Mouse (Mus musculus) ES-E14 (cell line): ENCODE results near the gene Lmtk3. TPM values are rescaled to one million over a fixed set of nuclear protein-coding genes. Genes with fewer than 3 reads are reported as not detected.

Experiments
- DNase-seq: peaks from one replicate; pipeline ENCODE4 v3.0.0-alpha.2; 2013; ENCODE audit warnings: low read depth, low spot score
- H3K27ac ChIP-seq: 2 replicates; pipeline ENCODE4 v1.5.1; 2012; ENCODE audit warnings: low read depth, mild to moderate bottlenecking, low read length, moderate library complexity, mixed read lengths; ENCODE audit not compliant: poor library complexity, insufficient read depth, severe bottlenecking
- H3K36me3 ChIP-seq: 2 replicates; pipeline ENCODE4 v1.6.1; 2012; ENCODE audit warnings: mild to moderate bottlenecking, low read length, moderate library complexity, mixed read lengths; ENCODE audit not compliant: control insufficient read depth, poor library complexity, insufficient read depth, severe bottlenecking
- H3K4me1 ChIP-seq, 2 experiments: fragments of 150-350 bp in 1 of 2; sonication (generic) in 1 of 2; 2 replicates each; pipeline ENCODE4 v1.6.1; 2012; ENCODE audit warnings: low read length in 2 of 2, mild to moderate bottlenecking in 1 of 2, mixed read lengths in 1 of 2; ENCODE audit not compliant: control insufficient read depth in 2 of 2, insufficient read depth in 2 of 2, poor library complexity in 1 of 2
- H3K4me3 ChIP-seq, 2 experiments: fragments of 150-350 bp in 1 of 2; sonication (generic) in 1 of 2; 2 replicates each; pipeline ENCODE4 v1.5.1; 2012; ENCODE audit warnings: low read length in 2 of 2, low read depth in 1 of 2, mild to moderate bottlenecking in 1 of 2, mixed read lengths in 1 of 2; ENCODE audit not compliant: insufficient read depth in 1 of 2, poor library complexity in 1 of 2, severe bottlenecking in 1 of 2
- H3K9ac ChIP-seq: 2 replicates; pipeline ENCODE4 v1.6.1; 2012; ENCODE audit warnings: low read depth, mild to moderate bottlenecking, low read length, mixed read lengths; ENCODE audit not compliant: poor library complexity, insufficient read depth, severe bottlenecking
- H3K9me3 ChIP-seq: fragments of 150-350 bp; sonication (generic); 2 replicates; pipeline ENCODE4 v1.6.1; 2012; ENCODE audit warnings: low read depth, mild to moderate bottlenecking, low read length; ENCODE audit not compliant: control insufficient read depth, insufficient read depth
- CHD2 ChIP-seq: IDR thresholded peaks from 2 replicates; pipeline ENCODE4 v1.6.1; 2014; ENCODE audit warnings: mild to moderate bottlenecking, low read depth, low read length, inconsistent platforms
- HCFC1 ChIP-seq: IDR thresholded peaks from 2 replicates; pipeline ENCODE4 v1.6.1; 2012; ENCODE audit warnings: low read length, inconsistent platforms, borderline replicate concordance; ENCODE audit not compliant: insufficient read depth
- MAFK ChIP-seq: IDR thresholded peaks from 2 replicates; pipeline ENCODE4 v1.6.1; 2014; ENCODE audit warnings: mild to moderate bottlenecking, low read depth, low read length, inconsistent platforms; ENCODE audit not compliant: insufficient read depth
- ZC3H11A ChIP-seq: IDR thresholded peaks from 2 replicates; pipeline ENCODE4 v1.6.1; 2012; ENCODE audit warnings: low read depth, mild to moderate bottlenecking, inconsistent platforms, low read length, borderline replicate concordance
- ZNF384 ChIP-seq: IDR thresholded peaks from 2 replicates; pipeline ENCODE4 v1.6.1; 2012; ENCODE audit warnings: low read depth, low read length, inconsistent platforms
- in situ Hi-C, 2 experiments: fragments of 600-800 bp; cut with MboI; formaldehyde crosslinking; loops; one replicate each; pipeline ENCODE4 v1.15.1; 2025; ENCODE audit warnings: low sequenced_read_pairs in 2 of 2, inconsistent platforms in 1 of 2; ENCODE audit not compliant: unreplicated experiment in 2 of 2
- total RNA-seq: library from RNA; depleted of rRNA; stranded (reverse); fragments of 300-350 nt; gene quantifications from 2 replicates; pipeline ENCODE4 v1.2.3, GENCODE M21; 2012

Gene Lmtk3
- total RNA-seq, 1 experiment: 7.2 TPM

DNA sequence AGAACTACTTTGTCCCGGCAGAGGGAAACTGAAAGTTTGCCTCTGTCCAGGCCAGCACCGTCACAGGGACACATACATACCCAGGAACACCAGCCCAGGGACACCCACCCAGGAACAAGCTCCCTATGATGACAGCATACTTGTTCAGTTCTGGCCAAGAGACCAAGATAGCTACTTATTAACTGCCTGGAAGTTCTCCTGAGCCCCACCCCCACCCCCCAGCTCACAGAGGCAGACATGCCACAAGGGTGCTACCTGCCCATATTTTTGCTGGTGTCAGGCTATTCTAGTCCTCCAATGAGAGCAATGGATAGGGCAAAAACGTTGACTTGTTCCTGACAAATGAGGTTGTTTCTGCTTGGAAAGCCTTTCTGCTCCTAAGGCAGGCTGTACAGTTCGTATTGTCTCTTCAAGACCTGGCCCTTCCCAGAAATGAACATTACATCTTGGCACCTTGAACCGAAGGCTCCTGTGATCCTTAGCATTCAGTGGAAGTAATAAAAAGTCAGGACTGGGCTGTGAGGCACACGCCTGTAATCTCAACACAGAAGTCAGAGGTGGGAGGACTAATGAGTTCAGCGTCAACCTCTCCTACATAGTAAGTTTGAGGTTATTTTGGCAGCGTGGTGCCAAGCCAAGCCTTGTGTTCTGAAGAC is 13.0 kb upstream of the Lmtk3 start:
- in situ Hi-C loops: no loop called here
- TF ChIP-seq MAFK: no peak
- no peak for TF ChIP-seq ZNF384
- TF ChIP-seq HCFC1: no peak
- no peak for TF ChIP-seq ZC3H11A
- TF ChIP-seq CHD2: no peak
- H3K9me3 ChIP-seq: no peaks in the 10 kb centered on the region

DNA sequence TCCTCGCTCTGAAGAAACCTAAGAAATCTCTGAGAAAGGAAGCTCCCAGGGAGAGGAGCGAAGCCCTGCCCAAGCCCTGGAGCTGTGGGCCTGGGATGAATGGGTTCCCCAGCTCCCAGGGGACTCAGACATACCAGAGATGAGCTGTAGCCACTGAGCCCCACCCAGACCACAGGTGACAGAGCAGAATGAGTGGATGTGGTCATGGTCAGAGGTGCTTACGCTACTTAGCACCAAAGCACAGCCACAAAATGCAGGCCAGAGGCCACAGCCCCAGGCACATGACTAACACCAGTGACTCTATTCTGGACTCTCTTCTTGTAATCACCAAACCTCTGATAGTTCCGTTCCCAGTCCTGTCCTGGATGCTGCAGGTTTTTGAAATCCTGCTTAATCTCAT is 12.4 kb upstream of the Lmtk3 start:
- Histone ChIP-seq H3K9me3 (no peaks in the 10 kb centered on the region), H3K4me3 (no peak overlapping the region), H3K4me1 (peaks cover 0 to 13% of the 10 kb centered on the region in 2 experiments; a peak in 1 of 4 replicates), H3K9ac (no peak overlapping the region), H3K36me3 (no peaks in the 10 kb centered on the region), H3K27ac (no peak overlapping the region)
- in situ Hi-C loops: no loop called here
- DNase-seq: no peak
- TF ChIP-seq ZC3H11A (no peak), HCFC1 (no peak), MAFK (no peak), CHD2 (no peak), ZNF384 (no peak)

More for the DNA sequence above, 13.0 kb upstream of the Lmtk3 start:
- H3K9ac ChIP-seq: no peak overlapping the region
- no peak overlapping the region for H3K27ac ChIP-seq
- no peak for DNase-seq
- no peaks in the 10 kb centered on the region for H3K36me3 ChIP-seq
- no peak overlapping the region for H3K4me3 ChIP-seq
- peaks cover 0 to 14% of the 10 kb centered on the region in 2 experiments; a peak in 1 of 4 replicates for H3K4me1 ChIP-seq

DNA sequence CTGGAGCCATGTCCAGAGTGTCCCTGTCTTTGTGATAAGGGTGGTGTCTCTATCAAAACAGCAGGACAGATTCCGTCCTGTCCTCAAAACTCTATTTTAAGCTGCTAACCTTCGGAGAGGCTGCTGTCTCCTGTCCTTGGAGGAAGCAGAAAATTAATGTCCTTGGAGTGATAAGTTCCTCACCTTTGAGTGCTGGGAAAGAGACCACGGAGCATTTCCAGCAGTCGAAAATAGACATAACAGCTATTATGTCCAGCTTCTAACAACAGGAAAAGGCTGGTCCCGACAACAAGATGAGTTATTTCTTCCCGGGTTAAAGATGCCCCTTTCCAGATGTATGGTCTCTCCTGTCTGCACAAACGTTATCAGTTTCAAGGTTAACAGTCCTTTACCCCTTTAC is 8.3 kb upstream of the Lmtk3 start:
- H3K4me3 ChIP-seq: no peak overlapping the region
- no peaks in the 10 kb centered on the region for H3K9me3 ChIP-seq
- H3K4me1 ChIP-seq: peaks cover 0 to 11% of the 10 kb centered on the region in 2 experiments; a peak in 1 of 4 replicates
- H3K9ac ChIP-seq: no peak overlapping the region
- no peak overlapping the region for H3K27ac ChIP-seq
- TF ChIP-seq MAFK: no peak
- TF ChIP-seq CHD2: no peak
- TF ChIP-seq ZNF384: no peak
- no peak for TF ChIP-seq ZC3H11A
- no peak for TF ChIP-seq HCFC1
- H3K36me3 ChIP-seq: no peaks in the 10 kb centered on the region
- in situ Hi-C loops: no loop called here
- no peak for DNase-seq

DNA sequence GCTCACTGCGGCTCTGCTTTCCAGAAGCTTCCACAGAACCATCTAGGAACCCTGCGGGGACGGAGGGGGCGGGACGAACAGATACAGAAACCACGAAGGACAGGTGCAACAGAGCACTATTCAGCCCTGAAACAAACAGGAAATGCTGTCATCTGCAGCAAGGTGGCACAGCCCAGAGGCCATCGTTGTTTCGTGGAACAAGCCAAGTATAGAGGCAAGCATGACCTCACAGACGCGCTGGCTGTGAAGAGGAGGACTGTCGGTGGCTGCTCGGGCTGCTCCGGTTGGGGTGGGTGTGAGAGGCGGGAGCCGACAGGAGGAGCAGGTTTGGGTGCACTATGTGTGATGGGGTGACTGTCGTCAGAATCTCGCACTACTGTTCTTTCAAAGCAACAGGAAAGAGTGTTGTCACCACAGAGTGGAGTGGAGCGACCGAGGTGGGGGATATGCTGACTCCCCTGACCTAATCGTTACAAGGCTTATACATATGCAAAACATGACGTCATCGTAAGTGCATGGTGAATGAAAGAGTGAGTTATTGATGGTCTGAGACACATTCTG is 4.4 kb upstream of the Lmtk3 start:
- in situ Hi-C loops: no loop called here
- TF ChIP-seq HCFC1: no peak
- no peak for TF ChIP-seq ZC3H11A
- no peak for TF ChIP-seq CHD2
- TF ChIP-seq MAFK: no peak
- TF ChIP-seq ZNF384: no peak
- no peaks in the 10 kb centered on the region for H3K36me3 ChIP-seq
- H3K27ac ChIP-seq: no peak overlapping the region
- peaks cover 0 to 3% of the 10 kb centered on the region in 2 experiments; a peak in 1 of 4 replicates for H3K4me1 ChIP-seq
- no peak overlapping the region for H3K4me3 ChIP-seq
- no peak overlapping the region for H3K9ac ChIP-seq
- H3K9me3 ChIP-seq: no peaks in the 10 kb centered on the region
- no peak for DNase-seq

DNA sequence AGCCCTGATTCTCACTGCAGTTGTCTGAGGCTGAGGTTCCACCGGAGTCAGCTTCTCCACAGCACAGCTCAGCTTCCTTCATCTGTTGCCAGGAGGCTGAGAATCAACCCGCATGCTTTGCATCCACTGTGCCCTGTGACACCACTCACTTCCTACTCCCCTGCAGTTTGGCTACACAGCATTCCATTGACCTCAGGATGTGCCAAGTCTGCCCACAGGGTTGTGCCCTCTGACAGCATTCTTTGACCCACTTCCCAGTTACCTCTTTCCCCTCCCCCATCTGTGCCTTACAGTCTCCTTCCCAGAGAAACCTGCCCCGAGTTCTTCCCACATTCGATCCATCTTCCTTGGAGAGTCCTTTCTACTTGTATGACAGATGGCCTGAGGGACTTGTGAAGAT is 1.3 kb upstream of the Lmtk3 start:
- TF ChIP-seq CHD2: no peak
- TF ChIP-seq ZNF384: no peak
- no peak for TF ChIP-seq HCFC1
- no peak for TF ChIP-seq ZC3H11A
- no peak for TF ChIP-seq MAFK
- in situ Hi-C loops: no loop called here

More for the DNA sequence above, 1.3 kb upstream of the Lmtk3 start:
- Histone ChIP-seq H3K36me3 (no peaks in the 10 kb centered on the region), H3K9ac (no peak overlapping the region), H3K4me3 (no peak overlapping the region), H3K27ac (no peak overlapping the region), H3K9me3 (no peaks in the 10 kb centered on the region), H3K4me1 (peaks cover 2 to 13% of the 10 kb centered on the region in 2 experiments; a peak in 2 of 4 replicates)
- no peak for DNase-seq
